27 mouse cellular contexts compared by ENCODE assay signal in genomic region chr11:61031137-61031536, GRCm38 (mm10). TPM values are rescaled to one million over a fixed set of nuclear protein-coding genes. Genes with fewer than 3 reads are reported as not detected.
DNase-seq lines count a peak whose midpoint lies in the region; ATAC-seq and TF ChIP-seq lines count a peak whose summit lies in the region.
"Had no signal": no experiment of that assay in that cellular context is flagged by ENCODE, and none has a peak within 500 bp of the region (broad histone marks: within the 10 kb centered on the region; RNA-seq: fewer than 3 reads in every experiment).

No protein-coding gene starts in this region.

- no peak overlapping the region for H3K4me3 ChIP-seq in gastrocnemius, adult 2 months
- H3K4me3 ChIP-seq in midbrain, postnatal 0 days (ENCODE audit: low read depth, low read length) = no peak overlapping the region
- H3K4me3 ChIP-seq: embryonic facial prominence, embryonic 10.5 days; embryonic facial prominence, embryonic 13.5 days; erythroblast, embryonic 14.5 days; forebrain, embryonic 12.5 days; heart, adult 2 months; hindbrain, embryonic 12.5 days; intestine, embryonic 15.5 days had no signal

- WGBS in midbrain, postnatal 0 days = 94% methylated on average over 7 of the region's 7 CpGs

- no peak overlapping the region for H3K9ac ChIP-seq in midbrain, postnatal 0 days (replicated peaks; ENCODE audit: low read length, poor library complexity, severe bottlenecking)
- H3K9ac ChIP-seq: embryonic facial prominence, embryonic 13.5 days; forebrain, embryonic 12.5 days; hindbrain, embryonic 12.5 days; intestine, embryonic 15.5 days had no signal

- no peak for TF ChIP-seq CTCF in gastrocnemius, adult 2 months (IDR thresholded peaks at IDR 0.05)
- no peak for TF ChIP-seq CTCF in midbrain, postnatal 0 days (IDR thresholded peaks at IDR 0.05)

- H3K4me1 ChIP-seq in midbrain, postnatal 0 days (ENCODE audit: insufficient read depth, low read length) = 0 out of 2 replicates have a peak, but pooled peaks cover 6% of the 10 kb centered on the region

- intact Hi-C loops in gastrocnemius, adult 2 months (cut with DNase I) = no loop called here
- intact Hi-C loops in gastrocnemius, postnatal 36 days (cut with DNase I) = no loop called here

- no peaks in the 10 kb centered on the region for H3K36me3 ChIP-seq in midbrain, postnatal 0 days (ENCODE audit: insufficient read depth, low read length)
- H3K36me3 ChIP-seq: embryonic facial prominence, embryonic 10.5 days; embryonic facial prominence, embryonic 13.5 days; forebrain, embryonic 12.5 days; G1E; hindbrain, embryonic 12.5 days; intestine, embryonic 15.5 days had no signal

- H3K27ac ChIP-seq in gastrocnemius, adult 2 months = 0 out of 2 replicates have a peak overlapping the region, but pooled peaks have one; percentile 28
- H3K27ac ChIP-seq in midbrain, postnatal 0 days (ENCODE audit: low read depth, low read length) = no peak overlapping the region
- H3K27ac ChIP-seq: embryonic facial prominence, embryonic 10.5 days; embryonic facial prominence, embryonic 13.5 days; forebrain, embryonic 12.5 days; heart, adult 2 months; hindbrain, embryonic 12.5 days; intestine, embryonic 15.5 days had no signal

- H3K27me3 ChIP-seq in midbrain, postnatal 0 days (ENCODE audit: insufficient read depth, low read length) = no peaks in the 10 kb centered on the region
- H3K27me3 ChIP-seq: intestine, embryonic 15.5 days had no signal

- no peaks in the 10 kb centered on the region for H3K9me3 ChIP-seq in midbrain, postnatal 0 days (ENCODE audit: low read length)
- H3K9me3 ChIP-seq: embryonic facial prominence, embryonic 10.5 days; embryonic facial prominence, embryonic 13.5 days; forebrain, embryonic 12.5 days; G1E; hindbrain, embryonic 12.5 days; intestine, embryonic 15.5 days had no signal

- no peak overlapping the region for H3K4me2 ChIP-seq in midbrain, postnatal 0 days (ENCODE audit: low read depth, low read length, poor library complexity, severe bottlenecking)
- H3K4me2 ChIP-seq: embryonic facial prominence, embryonic 13.5 days; forebrain, embryonic 12.5 days; heart, embryonic 11.5 days; hindbrain, embryonic 12.5 days; intestine, embryonic 15.5 days had no signal

- peak; percentile 49 for DNase-seq in cerebellum, adult 11-12 months
- no peak for DNase-seq in cerebellum, adult 11 months
- peak; percentile 6 for DNase-seq in gastrocnemius, adult 2 months
- DNase-seq in gastrocnemius, postnatal 36 days = no peak
- DNase-seq in cerebellum, adult 8-10 months = peak; percentile 46
- peak; percentile 45 to 52 for DNase-seq in cerebellum, postnatal 25 days
- DNase-seq in adipocyte (ENCODE audit: low spot score) = no peak
- DNase-seq in midbrain, postnatal 0 days (ENCODE audit: low spot score) = no peak
- DNase-seq: adrenal gland, adult 2 months; adrenal gland, postnatal 14 days; embryo, embryonic 11 days; gastrocnemius, postnatal 14 days; heart, adult 2 months; kidney, adult 11 months; kidney, adult 8-10 months had no signal

- ATAC-seq in midbrain, postnatal 0 days (ENCODE audit: low FRiP score) = no peak
- ATAC-seq: forebrain, embryonic 16.5 days; hindbrain, embryonic 16.5 days; intestine, embryonic 15.5 days; Patski had no signal

RNA-seq across cellular contexts. Expression of gene Kcnj12, which starts 8.8 kb away (rescaled TPM):
- 10 to 100 TPM; 50.4 to 65.8 TPM for total RNA-seq in gastrocnemius, adult 2 months (2021)
- total RNA-seq in gastrocnemius, postnatal 36 days (2021) = 10 to 100 TPM; 56.1 to 69.0 TPM
- 20.5 and 23.6 TPM in 2 replicates for total RNA-seq in midbrain, postnatal 0 days (2014; rRNA removed)
- 3.1 and 3.2 TPM in 2 replicates for polyA plus RNA-seq in midbrain, postnatal 0 days (2015; fragmentation: Nextera tagmentation; extraction: Ambion mirVana)
- total RNA-seq: G1E; hematopoietic stem cell, adult 5-6 weeks had no signal
- polyA plus RNA-seq: G1E, Patski had no signal

Comparison
In these comparisons a context has a peak if more than half of its experiments do, and no peak if none do; other contexts are left out.
1. DNase-seq: peak in cerebellum, adult 11-12 months (single experiment), gastrocnemius, adult 2 months (single experiment), cerebellum, adult 8-10 months (single experiment) and cerebellum, postnatal 25 days (2 of 2); none in cerebellum, adult 11 months (single experiment), gastrocnemius, postnatal 36 days (0 of 2), adipocyte (single experiment) and midbrain, postnatal 0 days (single experiment).